Mouse (Mus musculus) cortical plate, adult 2 months (tissue): ENCODE measurements around the gene Rab3gap2.

Source experiments
- CTCF ChIP-seq: fragments of 200-500 bp; IDR thresholded peaks from 2 replicates; pipeline ENCODE4 v1.5.1; 2011; ENCODE audit warnings: mild to moderate bottlenecking, control low read depth, low read length; ENCODE audit not compliant: insufficient read depth; ENCODE audit errors: extremely low read depth
- POLR2A ChIP-seq: fragments of 200-500 bp; IDR thresholded peaks from 2 replicates; pipeline ENCODE4 v1.6.1; 2011; ENCODE audit warnings: mild to moderate bottlenecking, low read length, control low read depth; ENCODE audit not compliant: insufficient read depth; ENCODE audit errors: extremely low read depth

- TF ChIP-seq CTCF (no peak), POLR2A (no peak)
Observed at GRCm38 (mm10) chr1:185200571-185201395, 3.1 kb upstream of the Rab3gap2 start.
